Mouse (Mus musculus): ENCODE measurements at regions not wholly inside any gene's neighbourhood (a gene's known extent, or its start where the extent isn't known, plus 50 kb on each side); places are given as distances from the start of the nearest gene placed in this dataset.

GRCm38 (mm10) chr7:66593619-66594018 lies 95.8 kb downstream of the Asb7 start:
- DNase-seq: no peak

- no peak for DNase-seq
These were observed 97.7 kb downstream of the Asb7 start for GRCm38 (mm10) chr7:66591594-66592290.

GRCm38 (mm10) chr7:66586511-66586910 lies 102.9 kb downstream of the Asb7 start:
- no peak for DNase-seq

- no peak for DNase-seq
These were observed 108.7 kb downstream of the Asb7 start for GRCm38 (mm10) chr7:66580687-66581151.

GRCm38 (mm10) chr7:66576261-66576660 lies 113.1 kb downstream of the Asb7 start:
- DNase-seq: no peak

- DNase-seq: no peak
These were observed 117.9 kb downstream of the Asb7 start for GRCm38 (mm10) chr7:66571451-66571850.

- no peak for DNase-seq
These were observed 120.4 kb upstream of the Aldh1a3 start for GRCm38 (mm10) chr7:66547694-66548093.

GRCm38 (mm10) chr7:66545184-66545583 lies 117.9 kb upstream of the Aldh1a3 start:
- no peak for DNase-seq

GRCm38 (mm10) chr7:66544352-66545053 lies 117.2 kb upstream of the Aldh1a3 start:
- peak; percentile 41 for DNase-seq

- DNase-seq: no peak
These were observed 105.3 kb upstream of the Aldh1a3 start for GRCm38 (mm10) chr7:66532596-66532995.

- DNase-seq: no peak
These were observed 104.7 kb upstream of the Aldh1a3 start for GRCm38 (mm10) chr7:66532048-66532447.

- no peak for DNase-seq
These were observed 103.8 kb upstream of the Aldh1a3 start for GRCm38 (mm10) chr7:66531111-66531510.

GRCm38 (mm10) chr7:66528881-66529280 lies 101.6 kb upstream of the Aldh1a3 start:
- peak; percentile 89 for DNase-seq

- DNase-seq: no peak
These were observed 96.6 kb upstream of the Aldh1a3 start for GRCm38 (mm10) chr7:66523959-66524358.

- peak; percentile 41 for DNase-seq
These were observed 94.2 kb upstream of the Aldh1a3 start for GRCm38 (mm10) chr7:66521522-66521921.

- DNase-seq: no peak
These were observed 88.8 kb upstream of the Aldh1a3 start for GRCm38 (mm10) chr7:66516143-66516542.

- DNase-seq: no peak
These were observed 86.1 kb upstream of the Aldh1a3 start for GRCm38 (mm10) chr7:66513411-66513810.

GRCm38 (mm10) chr7:66505734-66506133 lies 78.4 kb upstream of the Aldh1a3 start:
- peak; percentile 7 for DNase-seq

GRCm38 (mm10) chr7:66504519-66504918 lies 77.2 kb upstream of the Aldh1a3 start:
- no peak for DNase-seq

- DNase-seq: no peak
These were observed 74.1 kb upstream of the Aldh1a3 start for GRCm38 (mm10) chr7:66501425-66501824.

- no peak for DNase-seq
These were observed 70.2 kb upstream of the Aldh1a3 start for GRCm38 (mm10) chr7:66497480-66497879.

- DNase-seq: no peak
These were observed 66.0 kb upstream of the Aldh1a3 start for GRCm38 (mm10) chr7:66493216-66493885.

- DNase-seq: no peak
These were observed 65.4 kb upstream of the Aldh1a3 start for GRCm38 (mm10) chr7:66492748-66493147.

GRCm38 (mm10) chr7:66491501-66491900 lies 64.2 kb upstream of the Aldh1a3 start:
- no peak for DNase-seq
